Mouse (Mus musculus) layer of hippocampus, postnatal 10 days (tissue): Measurements from ENCODE around the gene Spta1. TPM values are rescaled to one million over a fixed set of nuclear protein-coding genes. Genes with fewer than 3 reads are reported as not detected.

ENCODE experiments used
- DNase-seq, 2 experiments: peaks; one replicate each; pipeline ENCODE4 v3.0.0; 2021; ENCODE audit warnings: low spot score in 2 of 2
- total RNA-seq, 2 experiments: library from RNA; stranded (reverse); gene quantifications; 2 replicates each; pipeline ENCODE4 v1.2.3; 2021

Gene Spta1
- total RNA-seq, 2 experiments from 2014 or later = 0.25 to 0.29 TPM

DNA sequence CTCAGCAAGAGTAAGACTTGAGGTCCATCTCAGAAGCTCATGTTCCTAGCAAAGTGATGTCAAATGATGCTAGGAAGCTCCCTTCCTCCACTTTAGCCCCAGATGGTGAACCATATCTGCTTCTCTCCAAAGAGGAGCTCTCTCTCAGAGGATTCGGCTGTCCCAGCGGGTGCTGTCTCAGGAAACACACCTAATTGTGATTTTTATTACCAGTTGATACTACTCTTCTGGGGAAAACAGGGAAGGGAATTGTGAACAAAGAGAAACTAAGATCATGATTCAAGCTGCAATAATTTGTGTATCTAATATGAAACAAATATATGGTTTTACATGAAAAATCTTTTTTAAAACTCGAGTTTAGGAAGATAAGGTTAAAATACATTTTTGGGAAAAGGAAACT, 79.4 kb downstream of the Spta1 start, which contains the start of gene Olfr419:
TSS of gene Olfr419 (minus strand) at position 101 of the 400 bp plus-strand sequence.
- no peak for DNase-seq

DNA sequence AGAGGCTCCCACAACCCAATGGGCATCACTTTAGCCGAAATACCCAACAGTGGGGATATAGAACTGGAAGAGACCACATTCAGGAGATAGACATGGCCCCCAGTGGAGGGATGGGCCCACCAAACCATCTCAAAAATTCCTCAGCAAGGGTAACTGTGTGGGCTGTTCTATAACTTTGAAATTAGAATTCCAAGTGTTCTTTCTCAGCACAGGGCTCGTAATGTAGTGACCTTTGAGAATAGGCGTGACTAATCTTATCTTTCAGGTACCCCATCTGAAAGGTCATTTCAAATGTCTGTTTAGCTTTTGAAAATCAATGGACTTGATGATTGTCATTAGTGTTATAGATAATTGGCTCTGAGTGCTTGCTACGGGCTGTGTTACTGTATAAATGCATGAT, 95.2 kb downstream of the Spta1 start:
- no peak for DNase-seq

DNA sequence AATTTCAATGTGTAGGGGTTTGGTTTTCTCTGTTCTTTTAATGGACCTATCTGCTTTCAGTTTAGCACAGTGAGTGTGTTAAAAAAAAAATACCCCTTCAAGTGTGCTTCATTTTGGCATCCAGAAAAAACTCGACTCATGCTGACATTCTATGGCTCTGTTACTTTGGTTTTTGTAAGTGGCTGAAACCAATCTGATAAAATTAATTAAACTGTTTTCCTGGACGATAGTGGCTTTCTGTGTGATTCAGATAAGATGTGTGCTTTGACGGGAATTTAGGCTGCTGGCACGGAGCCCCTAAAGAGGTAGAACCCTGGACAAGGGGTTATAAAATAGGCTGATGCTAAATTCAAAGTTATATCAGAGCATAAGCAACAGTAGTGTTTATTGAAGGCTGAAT, 96.6 kb downstream of the Spta1 start:
- DNase-seq = no peak

DNA sequence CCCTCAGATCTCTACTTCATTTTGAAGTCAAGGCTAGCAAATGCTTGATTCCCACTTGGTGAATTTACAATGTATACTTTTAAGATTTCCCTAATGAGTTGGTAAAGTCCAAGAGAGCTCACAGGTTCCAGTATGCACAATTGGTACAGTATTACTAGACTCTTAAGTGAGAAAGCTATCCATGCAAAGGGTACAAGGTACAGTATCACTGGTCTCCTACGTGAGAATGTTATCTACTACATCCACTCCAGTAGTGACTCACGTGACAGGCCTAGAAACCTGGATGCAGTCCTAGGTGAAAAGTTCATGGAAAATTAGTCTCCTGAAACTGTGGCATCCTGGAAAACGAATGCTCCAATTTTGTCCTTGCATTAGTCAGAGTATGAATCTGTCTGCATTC, 98.1 kb downstream of the Spta1 start:
- no peak for DNase-seq

Other genes starting within 250 kb of the Spta1 start
- gene Mndal, start 230.3 kb upstream of the Spta1 start, total RNA-seq = 10 to 100 TPM; 20.4 to 21.3 TPM
- gene Ifi203, start 230.1 kb upstream of the Spta1 start, total RNA-seq = 1 to 10 TPM; 7.1 to 9.3 TPM
- gene Ifi202b, start 190.0 kb upstream of the Spta1 start, total RNA-seq = not detected
- gene Ifi205, start 141.0 kb upstream of the Spta1 start, total RNA-seq = under 1 TPM in 1 of 2 experiments, not detected in 1; 0.27 TPM
- gene Olfr433, start 132.1 kb upstream of the Spta1 start, total RNA-seq = not detected
- not detected for gene Olfr432, start 123.6 kb upstream of the Spta1 start, total RNA-seq
- not detected for gene Olfr430, start 106.2 kb upstream of the Spta1 start, total RNA-seq
- not detected for gene Olfr429, start 88.4 kb upstream of the Spta1 start, total RNA-seq
- gene Olfr427, start 75.9 kb upstream of the Spta1 start, total RNA-seq = not detected
- gene Olfr231, start 51.6 kb upstream of the Spta1 start, total RNA-seq = not detected
- gene Olfr424, start 41.3 kb upstream of the Spta1 start, total RNA-seq = not detected
- not detected for gene Olfr420, start 17.1 kb upstream of the Spta1 start, total RNA-seq
- gene Olfr419, start 79.3 kb downstream of the Spta1 start, total RNA-seq = not detected
- gene Mptx1, start 157.7 kb downstream of the Spta1 start, total RNA-seq = not detected
- gene Olfr417, start 192.3 kb downstream of the Spta1 start, total RNA-seq = not detected
- not detected for gene Olfr248, start 218.3 kb downstream of the Spta1 start, total RNA-seq